In the genomic region with DNA sequence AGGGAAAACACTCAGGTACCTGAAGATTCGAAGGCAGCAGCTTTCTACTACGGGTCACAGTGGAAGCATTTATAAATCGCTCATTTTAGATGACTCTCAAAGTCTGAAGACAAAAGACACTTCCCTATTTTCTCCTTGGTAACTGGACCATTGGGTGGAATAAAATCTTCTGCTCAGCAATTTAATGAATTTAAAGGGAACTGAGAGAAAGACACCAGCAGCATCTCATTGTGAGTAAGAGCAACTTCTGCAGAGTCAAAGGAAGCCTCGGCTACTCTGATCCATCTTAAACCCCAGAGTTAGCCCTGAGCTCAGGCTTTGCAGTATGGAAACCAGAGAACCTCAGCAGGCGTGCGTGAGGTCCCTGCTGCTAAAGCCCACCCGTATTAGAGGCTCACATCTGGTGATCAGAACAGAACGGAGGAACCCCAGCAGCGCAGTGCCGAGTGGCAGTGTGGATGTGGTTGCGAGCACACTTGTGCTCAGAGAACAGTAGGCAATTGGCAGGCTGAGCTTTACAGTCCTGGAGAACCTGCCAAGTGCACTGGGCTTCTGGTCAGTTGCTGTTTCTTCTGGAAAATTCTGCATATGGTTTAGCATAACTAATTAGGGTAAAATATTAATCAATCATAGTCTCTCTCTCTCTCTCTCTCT, we compare ENCODE assay signal across 7 mouse cellular contexts.
DNase-seq lines count a peak whose midpoint lies in the region; ATAC-seq lines count a peak whose summit lies in the region.

No protein-coding gene starts in this region.

- H3K27ac ChIP-seq in hindbrain, embryonic 14.5 days = no peak overlapping the region
- no peak overlapping the region for H3K27ac ChIP-seq in hindbrain, embryonic 11.5 days (ENCODE audit: low read depth, low read length)
- no peak overlapping the region for H3K27ac ChIP-seq in neural tube, embryonic 11.5 days (ENCODE audit: low read depth, low read length)
- peak overlapping the region; percentile 27; the same call in 1 of the 2 replicates for H3K27ac ChIP-seq in kidney, embryonic 15.5 days

- 62% methylated on average over 11 of the region's 11 CpGs for WGBS in hindbrain, embryonic 14.5 days
- WGBS in hindbrain, embryonic 11.5 days = 73% methylated on average over 11 of the region's 11 CpGs
- 75% methylated on average over 11 of the region's 11 CpGs for WGBS in neural tube, embryonic 11.5 days
- WGBS in kidney, embryonic 15.5 days = 84% methylated on average over 11 of the region's 11 CpGs

- H3K4me1 ChIP-seq in hindbrain, embryonic 14.5 days (replicated peaks; ENCODE audit: control insufficient read depth, insufficient read depth, low read length) = no peaks in the 10 kb centered on the region
- H3K4me1 ChIP-seq in hindbrain, embryonic 11.5 days (replicated peaks; ENCODE audit: control insufficient read depth, insufficient read depth, low read length) = no peaks in the 10 kb centered on the region
- H3K4me1 ChIP-seq in neural tube, embryonic 11.5 days (ENCODE audit: control insufficient read depth, insufficient read depth, low read length) = no peaks in the 10 kb centered on the region
- peaks cover 20% of the 10 kb centered on the region for H3K4me1 ChIP-seq in kidney, embryonic 15.5 days

- no peak for DNase-seq in hindbrain, embryonic 14.5 days (ENCODE audit: low spot score)
- DNase-seq in hindbrain, embryonic 11.5 days (ENCODE audit: low spot score) = no peak
- peak; percentile 23 for DNase-seq in neural tube, embryonic 11.5 days (ENCODE audit: low spot score)
- DNase-seq in neural tube, embryonic 10.5 days (ENCODE audit: extremely low spot score, low spot score) = no peak
- DNase-seq in gastrocnemius, postnatal 14 days = no peak

- intact Hi-C loops in gastrocnemius, postnatal 14 days (cut with DNase I; ENCODE audit: low total_unique reads) = no loop called here

- no peaks in the 10 kb centered on the region for H3K36me3 ChIP-seq in hindbrain, embryonic 14.5 days (replicated peaks; ENCODE audit: control insufficient read depth, insufficient read depth)
- H3K36me3 ChIP-seq in hindbrain, embryonic 11.5 days (ENCODE audit: control insufficient read depth, insufficient read depth, low read length) = no peaks in the 10 kb centered on the region
- no peaks in the 10 kb centered on the region for H3K36me3 ChIP-seq in neural tube, embryonic 11.5 days (ENCODE audit: control insufficient read depth, insufficient read depth, low read length)
- H3K36me3 ChIP-seq in kidney, embryonic 15.5 days = peaks cover 5% of the 10 kb centered on the region; the same call in 1 of the 2 replicates

- no peak overlapping the region for H3K9ac ChIP-seq in hindbrain, embryonic 14.5 days
- H3K9ac ChIP-seq in hindbrain, embryonic 11.5 days (ENCODE audit: low read depth, low read length) = no peak overlapping the region
- no peak overlapping the region for H3K9ac ChIP-seq in neural tube, embryonic 11.5 days (ENCODE audit: low read length)
- H3K9ac ChIP-seq in kidney, embryonic 15.5 days = no peak overlapping the region

- peak; percentile 49; the same call in 1 of the 2 replicates for ATAC-seq in hindbrain, embryonic 14.5 days (ENCODE audit: low FRiP score)
- ATAC-seq in hindbrain, embryonic 11.5 days (ENCODE audit: low FRiP score) = no peak
- ATAC-seq in neural tube, embryonic 11.5 days (ENCODE audit: insufficient read depth, low FRiP score, low TSS enrichment) = no peak; the same call in 1 of the 2 replicates
- no peak for ATAC-seq in kidney, embryonic 15.5 days (replicated peaks; ENCODE audit: low FRiP score)
- peak; percentile 70 for ATAC-seq in megakaryocyte progenitor cell, adult 5-6 weeks (replicated peaks; ENCODE audit: poor library complexity)

- no peaks in the 10 kb centered on the region for H3K9me3 ChIP-seq in hindbrain, embryonic 14.5 days (ENCODE audit: control insufficient read depth, low read length)
- H3K9me3 ChIP-seq in hindbrain, embryonic 11.5 days (ENCODE audit: control insufficient read depth, low read length) = no peaks in the 10 kb centered on the region
- H3K9me3 ChIP-seq in neural tube, embryonic 11.5 days (ENCODE audit: control insufficient read depth, low read length) = no peaks in the 10 kb centered on the region
- H3K9me3 ChIP-seq in kidney, embryonic 15.5 days (replicated peaks) = no peaks in the 10 kb centered on the region

- no peaks in the 10 kb centered on the region for H3K27me3 ChIP-seq in hindbrain, embryonic 14.5 days (ENCODE audit: control insufficient read depth, insufficient read depth, low read length)
- no peaks in the 10 kb centered on the region for H3K27me3 ChIP-seq in hindbrain, embryonic 11.5 days (ENCODE audit: control insufficient read depth, insufficient read depth, low read length)
- H3K27me3 ChIP-seq in neural tube, embryonic 11.5 days (ENCODE audit: control insufficient read depth, insufficient read depth, low read length) = no peaks in the 10 kb centered on the region
- no peaks in the 10 kb centered on the region for H3K27me3 ChIP-seq in kidney, embryonic 15.5 days

- H3K4me3 ChIP-seq in hindbrain, embryonic 14.5 days (replicated peaks; ENCODE audit: low read length) = no peak overlapping the region
- H3K4me3 ChIP-seq in hindbrain, embryonic 11.5 days (ENCODE audit: low read depth, low read length) = no peak overlapping the region
- no peak overlapping the region for H3K4me3 ChIP-seq in neural tube, embryonic 11.5 days (ENCODE audit: low read depth, low read length)
- H3K4me3 ChIP-seq in kidney, embryonic 15.5 days (replicated peaks) = no peak overlapping the region

- no peak overlapping the region for H3K4me2 ChIP-seq in hindbrain, embryonic 14.5 days (replicated peaks)
- no peak overlapping the region for H3K4me2 ChIP-seq in hindbrain, embryonic 11.5 days (replicated peaks; ENCODE audit: low read depth, low read length)
- H3K4me2 ChIP-seq in neural tube, embryonic 11.5 days (ENCODE audit: low read depth) = no peak overlapping the region
- H3K4me2 ChIP-seq in kidney, embryonic 15.5 days = no peak overlapping the region

Comparison
In these comparisons a context has a peak if more than half of its experiments do, and no peak if none do; other contexts are left out.
1. ATAC-seq: peak in hindbrain, embryonic 14.5 days (single experiment) and megakaryocyte progenitor cell, adult 5-6 weeks (single experiment); none in hindbrain, embryonic 11.5 days (single experiment), neural tube, embryonic 11.5 days (single experiment) and kidney, embryonic 15.5 days (single experiment).